Mouse (Mus musculus) left cerebral cortex, postnatal 10 days (tissue): Measurements from ENCODE around the gene Tnik. TPM values are rescaled to one million over a fixed set of nuclear protein-coding genes. Genes with fewer than 3 reads are reported as not detected.

ENCODE experiments used
- DNase-seq, 2 experiments: peaks; one replicate each; pipeline ENCODE4 v3.0.0; 2021 to 2022; ENCODE audit warnings: low spot score in 2 of 2, mixed read lengths in 1 of 2; ENCODE audit errors: extremely low spot score in 1 of 2
- intact Hi-C: fragments of 180-260 bp; cut with DNase I; formaldehyde crosslinking; loops from one replicate; pipeline ENCODE4 v1.15.1; 2025
- total RNA-seq, 2 experiments: library from RNA; stranded (reverse); gene quantifications; 2 replicates each; pipeline ENCODE4 v1.2.3; 2021

Gene Tnik
- total RNA-seq, 2 experiments from 2014 or later, result 235 to 250 TPM

- intact Hi-C loops, result no loop called here
- DNase-seq, result no peak
These were observed 120.6 kb downstream of the Tnik start for GRCm38 (mm10) chr3:28383526-28384126.

GRCm38 (mm10) chr3:28385199-28385975 is 122.4 kb downstream of the Tnik start:
- intact Hi-C loops, result no loop called here
- no peak for DNase-seq

GRCm38 (mm10) chr3:28388540-28388939 is 125.5 kb downstream of the Tnik start:
- intact Hi-C loops, result no loop called here
- no peak for DNase-seq

- intact Hi-C loops, result no loop called here
These were observed 127.2 kb downstream of the Tnik start for GRCm38 (mm10) chr3:28390183-28390582.

GRCm38 (mm10) chr3:28392542-28392941 is 129.5 kb downstream of the Tnik start:
- intact Hi-C loops, result no loop called here
- DNase-seq, result no peak

More at GRCm38 (mm10) chr3:28390183-28390582, 127.2 kb downstream of the Tnik start:
- DNase-seq, result no peak

GRCm38 (mm10) chr3:28398781-28399180 is 135.8 kb downstream of the Tnik start:
- intact Hi-C loops, result no loop called here
- DNase-seq, result no peak

- intact Hi-C loops, result loop anchor here (10.0 kb wide), 1 partner anchor 225 kb away; no protein-coding TSS in a partner anchor
- no peak for DNase-seq
These were observed 136.7 kb downstream of the Tnik start for GRCm38 (mm10) chr3:28399593-28400216.

- intact Hi-C loops, result loop anchor here (10.0 kb wide), 1 partner anchor 227 kb away; no protein-coding TSS in a partner anchor
- DNase-seq, result no peak
These were observed 138.3 kb downstream of the Tnik start for GRCm38 (mm10) chr3:28401335-28401734.

GRCm38 (mm10) chr3:28402221-28402620 is 139.2 kb downstream of the Tnik start:
- no peak for DNase-seq
- intact Hi-C loops, result loop anchor here (10.0 kb wide), 1 partner anchor 227 kb away; no protein-coding TSS in a partner anchor

GRCm38 (mm10) chr3:28405391-28405790 is 142.4 kb downstream of the Tnik start:
- intact Hi-C loops, result loop anchor here (10.0 kb wide), 1 partner anchor 231 kb away; no protein-coding TSS in a partner anchor
- no peak for DNase-seq

GRCm38 (mm10) chr3:28408859-28409459 is 145.9 kb downstream of the Tnik start:
- intact Hi-C loops, result loop anchor here (10.0 kb wide), 1 partner anchor 234 kb away; no protein-coding TSS in a partner anchor
- DNase-seq, result peak in 1 of 2 experiments; percentile 67

- no peak for DNase-seq
- intact Hi-C loops, result no loop called here
These were observed 147.3 kb downstream of the Tnik start for GRCm38 (mm10) chr3:28410269-28410668.

- intact Hi-C loops, result no loop called here
These were observed 153.0 kb downstream of the Tnik start for GRCm38 (mm10) chr3:28415986-28416385.

GRCm38 (mm10) chr3:28417091-28417715 is 154.2 kb downstream of the Tnik start:
- no peak for DNase-seq
- intact Hi-C loops, result no loop called here

More at GRCm38 (mm10) chr3:28415986-28416385, 153.0 kb downstream of the Tnik start:
- no peak for DNase-seq

- DNase-seq, result no peak
- intact Hi-C loops, result no loop called here
These were observed 157.2 kb downstream of the Tnik start for GRCm38 (mm10) chr3:28420194-28420593.

GRCm38 (mm10) chr3:28420698-28421097 is 157.7 kb downstream of the Tnik start:
- no peak for DNase-seq
- intact Hi-C loops, result no loop called here

- intact Hi-C loops, result no loop called here
- DNase-seq, result no peak
These were observed 158.8 kb downstream of the Tnik start for GRCm38 (mm10) chr3:28421798-28422197.

- intact Hi-C loops, result no loop called here
These were observed 159.2 kb downstream of the Tnik start for GRCm38 (mm10) chr3:28422221-28422620.

GRCm38 (mm10) chr3:28425911-28426310 is 162.9 kb downstream of the Tnik start:
- no peak for DNase-seq

More at GRCm38 (mm10) chr3:28422221-28422620, 159.2 kb downstream of the Tnik start:
- no peak for DNase-seq

More at GRCm38 (mm10) chr3:28425911-28426310, 162.9 kb downstream of the Tnik start:
- intact Hi-C loops, result no loop called here
